Comparison of ENCODE assay signal across 24 mouse cellular contexts in genomic region chr6:90798201-90798600, GRCm38 (mm10).
DNase-seq lines count a peak whose midpoint lies in the region; ATAC-seq and TF ChIP-seq lines count a peak whose summit lies in the region.
"Had no signal": no experiment of that assay in that cellular context is flagged by ENCODE, and none has a peak within 500 bp of the region (broad histone marks: within the 10 kb centered on the region; RNA-seq: fewer than 3 reads in every experiment).

No protein-coding gene starts in this region.

- H3K4me3 ChIP-seq in heart, embryonic 15.5 days: no peak overlapping the region
- H3K4me3 ChIP-seq in hindbrain, embryonic 14.5 days (replicated peaks; ENCODE audit: low read length): no peak overlapping the region
- no peak overlapping the region for H3K4me3 ChIP-seq in lung, adult 2 months (replicated peaks; ENCODE audit: extremely low read depth, low read depth, low read length)
- H3K4me3 ChIP-seq: embryonic facial prominence, embryonic 15.5 days; erythroblast, embryonic 14.5 days; forebrain, embryonic 10.5 days; gastrocnemius, adult 2 months; hindbrain, embryonic 10.5 days; hindbrain, embryonic 15.5 days had no signal

- H3K9ac ChIP-seq in heart, embryonic 15.5 days: no peak overlapping the region
- no peak overlapping the region for H3K9ac ChIP-seq in hindbrain, embryonic 14.5 days
- H3K9ac ChIP-seq: embryonic facial prominence, embryonic 15.5 days; hindbrain, embryonic 15.5 days had no signal

- peaks cover 37% of the 10 kb centered on the region for H3K4me1 ChIP-seq in heart, embryonic 15.5 days (replicated peaks)
- H3K4me1 ChIP-seq in hindbrain, embryonic 14.5 days (replicated peaks; ENCODE audit: control insufficient read depth, insufficient read depth, low read length): peaks cover 13% of the 10 kb centered on the region
- no peaks in the 10 kb centered on the region; the same call in 1 of the 2 replicates for H3K4me1 ChIP-seq in lung, adult 2 months (ENCODE audit: control insufficient read depth, insufficient read depth, low read length)
- H3K4me1 ChIP-seq: forebrain, embryonic 10.5 days had no signal

- H3K4me2 ChIP-seq in heart, embryonic 15.5 days: no peak overlapping the region
- no peak overlapping the region for H3K4me2 ChIP-seq in hindbrain, embryonic 14.5 days (replicated peaks)
- H3K4me2 ChIP-seq: embryonic facial prominence, embryonic 15.5 days; hindbrain, embryonic 15.5 days had no signal

- H3K27me3 ChIP-seq in heart, embryonic 15.5 days: no peaks in the 10 kb centered on the region
- H3K27me3 ChIP-seq in hindbrain, embryonic 14.5 days (ENCODE audit: control insufficient read depth, insufficient read depth, low read length): no peaks in the 10 kb centered on the region
- H3K27me3 ChIP-seq: embryonic facial prominence, embryonic 15.5 days; hindbrain, embryonic 15.5 days had no signal

- TF ChIP-seq POLR2A in lung, adult 2 months (IDR thresholded peaks at IDR 0.05; ENCODE audit: borderline replicate concordance, extremely low read depth, low read depth, low read length): no peak

- peak; percentile 75 for DNase-seq in cerebellum, adult 11-12 months
- no peak for DNase-seq in heart, postnatal 36 days
- DNase-seq in cerebellum, postnatal 14 days: peak; percentile 53 to 63
- no peak for DNase-seq in hindbrain, embryonic 14.5 days (ENCODE audit: low spot score)
- DNase-seq in lung, adult 2 months: no peak
- DNase-seq: adrenal gland, adult 8-10 months; adrenal gland, postnatal 36 days; B cell, adult 2 months; embryo, embryonic 11 days; gastrocnemius, adult 2 months; gastrocnemius, postnatal 25 days; heart, postnatal 14 days; kidney, adult 2 months had no signal

- peak overlapping the region; percentile 58; the same call in 1 of the 2 replicates for H3K27ac ChIP-seq in heart, embryonic 15.5 days
- H3K27ac ChIP-seq in hindbrain, embryonic 14.5 days: no peak overlapping the region
- H3K27ac ChIP-seq: embryonic facial prominence, embryonic 15.5 days; forebrain, embryonic 10.5 days; gastrocnemius, adult 2 months; hindbrain, embryonic 10.5 days; hindbrain, embryonic 15.5 days had no signal

- H3K9me3 ChIP-seq in heart, embryonic 15.5 days (replicated peaks): no peaks in the 10 kb centered on the region
- H3K9me3 ChIP-seq in hindbrain, embryonic 14.5 days (ENCODE audit: control insufficient read depth, low read length): no peaks in the 10 kb centered on the region
- H3K9me3 ChIP-seq: embryonic facial prominence, embryonic 15.5 days; forebrain, embryonic 10.5 days; G1E; hindbrain, embryonic 10.5 days; hindbrain, embryonic 15.5 days had no signal

- H3K36me3 ChIP-seq in heart, embryonic 15.5 days: no peaks in the 10 kb centered on the region
- no peaks in the 10 kb centered on the region for H3K36me3 ChIP-seq in hindbrain, embryonic 14.5 days (replicated peaks; ENCODE audit: control insufficient read depth, insufficient read depth)
- H3K36me3 ChIP-seq: embryonic facial prominence, embryonic 15.5 days; forebrain, embryonic 10.5 days; G1E; hindbrain, embryonic 10.5 days; hindbrain, embryonic 15.5 days had no signal

- TF ChIP-seq CTCF in lung, adult 2 months (IDR thresholded peaks at IDR 0.05; ENCODE audit: insufficient read depth, low read length): no peak

- no peak for ATAC-seq in cerebellum, adult (ENCODE audit: insufficient number of reproducible peaks, low FRiP score, low TSS enrichment)
- no peak for ATAC-seq in heart, embryonic 15.5 days (replicated peaks; ENCODE audit: insufficient number of reproducible peaks, insufficient read depth, low FRiP score, low read depth)
- no peak for ATAC-seq in hindbrain, embryonic 14.5 days (ENCODE audit: low FRiP score)
- ATAC-seq: CD4-positive, CD25-positive, alpha-beta regulatory T cell, adult 4 months; forebrain, embryonic 14.5 days; intestine, embryonic 16.5 days had no signal

- intact Hi-C loops in heart, postnatal 36 days (cut with DNase I): no loop called here

Comparison
In these comparisons a context has a peak if more than half of its experiments do, and no peak if none do; other contexts are left out.
1. DNase-seq: peak in cerebellum, adult 11-12 months (single experiment) and cerebellum, postnatal 14 days (2 of 2); none in heart, postnatal 36 days (0 of 2), hindbrain, embryonic 14.5 days (single experiment) and lung, adult 2 months (single experiment).